Mouse (Mus musculus) G1E (cell line): ENCODE results near the gene Phf10. TPM values are rescaled to one million over a fixed set of nuclear protein-coding genes. Genes with fewer than 3 reads are reported as not detected.
"Not testable (repeated sequence)": the region's sequence is repeated elsewhere in the genome, so short reads cannot be mapped to it uniquely, and the experiment has no call there.

Source experiments
- ATAC-seq: 2 replicates; pipeline ENCODE4 v1.8.0; 2016; ENCODE audit warnings: mild to moderate bottlenecking; ENCODE audit not compliant: insufficient number of reproducible peaks, poor library complexity, low FRiP score, severe bottlenecking; ENCODE audit errors: extremely low read depth
- DNase-seq: peaks from one replicate; pipeline ENCODE4 v3.0.0; 2012; ENCODE audit warnings: low spot score
- H3K27me3 ChIP-seq: 2 replicates; pipeline ENCODE4 v1.6.1; 2012; ENCODE audit warnings: mild to moderate bottlenecking, low read length, inconsistent platforms; ENCODE audit not compliant: insufficient read depth
- H3K36me3 ChIP-seq: replicated peaks from 2 replicates; pipeline ENCODE3; 2012; ENCODE audit warnings: mild to moderate bottlenecking, inconsistent platforms
- H3K4me1 ChIP-seq: 2 replicates; pipeline ENCODE4 v1.6.1; 2012; ENCODE audit warnings: low read depth, low read length, inconsistent platforms, mixed read lengths; ENCODE audit not compliant: insufficient read depth
- H3K4me3 ChIP-seq: 2 replicates; pipeline ENCODE4 v1.5.1; 2012; ENCODE audit warnings: low read depth, mild to moderate bottlenecking, inconsistent platforms, low read length, moderate library complexity, mixed read lengths
- H3K9me3 ChIP-seq: replicated peaks from 2 replicates; pipeline ENCODE4 v1.6.1; 2012; ENCODE audit warnings: inconsistent platforms
- CTCF ChIP-seq: IDR thresholded peaks from 2 replicates; pipeline ENCODE4 v1.5.1; 2012; ENCODE audit warnings: low read depth, low read length, inconsistent platforms, mixed read lengths
- GATA1 ChIP-seq: IDR thresholded peaks from 2 replicates; pipeline ENCODE4 v1.6.1; 2012; ENCODE audit warnings: borderline replicate concordance, low read length, inconsistent platforms, mixed read lengths
- GATA2 ChIP-seq: IDR thresholded peaks from 2 replicates; pipeline ENCODE4 v1.6.1; 2012; ENCODE audit warnings: low read depth, low read length, inconsistent platforms, borderline replicate concordance
- POLR2AphosphoS5 ChIP-seq: IDR thresholded peaks from 2 replicates; pipeline ENCODE4 v1.6.1; 2012; ENCODE audit warnings: low read depth, low read length, inconsistent platforms; ENCODE audit not compliant: insufficient replicate concordance
- TAL1 ChIP-seq: conservative IDR thresholded peaks from 2 replicates; pipeline ENCODE4 v1.6.1; 2012; ENCODE audit warnings: low read depth, low read length, inconsistent platforms, mixed read lengths
- polyA plus RNA-seq: library from polyadenylated mRNA; stranded (reverse); fragments of >175 nt; gene quantifications from 2 replicates; pipeline ENCODE4 v1.2.3, GENCODE M21; 2012
- total RNA-seq, 2 experiments: library from RNA; stranded (forward) in 1 of 2; stranded (reverse) in 1 of 2; fragments of 200-1000 nt in 1 of 2; fragments of >200 nt in 1 of 2; fragmentation: Nextera tagmentation in 1 of 2; gene quantifications; 2 replicates each; pipeline ENCODE4 v1.2.3; 2014 to 2017

Phf10 gene
- total and polyA plus RNA-seq, 3 experiments: 124 to 239 (median 125) TPM

- no peak for DNase-seq
- Histone ChIP-seq H3K4me1 (no peaks in the 10 kb centered on the region), H3K36me3 (no peaks in the 10 kb centered on the region), H3K4me3 (no peak overlapping the region), H3K9me3 (no peaks in the 10 kb centered on the region), H3K27me3 (peaks cover 30% of the 10 kb centered on the region)
- no peak for TF ChIP-seq TAL1
- TF ChIP-seq GATA1: no peak
- peak; percentile 74 for TF ChIP-seq CTCF
- no peak for ATAC-seq
Observed at GRCm38 (mm10) chr17:14904637-14905265, 56.3 kb downstream of the Phf10 start.

- Histone ChIP-seq H3K4me1 (no peaks in the 10 kb centered on the region), H3K36me3 (no peaks in the 10 kb centered on the region), H3K4me3 (no peak overlapping the region), H3K9me3 (no peaks in the 10 kb centered on the region), H3K27me3 (peaks cover 29% of the 10 kb centered on the region)
- ATAC-seq (no peak), DNase-seq (no peak)
- TF ChIP-seq POLR2AphosphoS5: no peak
- no peak for TF ChIP-seq GATA1
- no peak for TF ChIP-seq CTCF
Observed at GRCm38 (mm10) chr17:14904206-14904605, 56.9 kb downstream of the Phf10 start.

GRCm38 (mm10) chr17:14903212-14903611 is 57.9 kb downstream of the Phf10 start:
- Histone ChIP-seq H3K4me3 (no peak overlapping the region), H3K36me3 (no peaks in the 10 kb centered on the region), H3K4me1 (no peaks in the 10 kb centered on the region), H3K9me3 (no peaks in the 10 kb centered on the region), H3K27me3 (peaks cover 30% of the 10 kb centered on the region)
- no peak for DNase-seq
- no peak for ATAC-seq
- TF ChIP-seq GATA2: no peak
- TF ChIP-seq POLR2AphosphoS5: no peak

- Histone ChIP-seq H3K4me3 (no peak overlapping the region), H3K9me3 (no peaks in the 10 kb centered on the region), H3K4me1 (no peaks in the 10 kb centered on the region), H3K36me3 (no peaks in the 10 kb centered on the region), H3K27me3 (peaks cover 18% of the 10 kb centered on the region)
- no peak for DNase-seq
- no peak for ATAC-seq
- TF ChIP-seq TAL1: no peak
- no peak for TF ChIP-seq GATA2
- TF ChIP-seq GATA1: no peak
- no peak for TF ChIP-seq CTCF
- TF ChIP-seq POLR2AphosphoS5: no peak
Observed at GRCm38 (mm10) chr17:14898972-14899371, 62.1 kb downstream of the Phf10 start.

- not testable (repeated sequence) for H3K36me3 ChIP-seq, H3K9me3 ChIP-seq, H3K4me3 ChIP-seq, H3K4me1 ChIP-seq, ATAC-seq, DNase-seq
- H3K27me3 ChIP-seq: peaks cover 21% of the 10 kb centered on the region
Observed at GRCm38 (mm10) chr17:14895058-14895457, 66.0 kb downstream of the Phf10 start.

Other genes with a start within 250 kb of the Phf10 start
- gene Wdr27, start 18.1 kb downstream of the Phf10 start, total RNA-seq (2014; fragmentation: Nextera tagmentation): 2.4 TPM in 1 of 2 replicates, not detected in the other
- 0.66 and 3.9 TPM in 2 replicates for gene Wdr27, start 18.1 kb downstream of the Phf10 start, total RNA-seq (2017)
- 1.7 and 1.9 TPM in 2 replicates for gene Wdr27, start 18.1 kb downstream of the Phf10 start, polyA plus RNA-seq
- 12.3 and 16.1 TPM in 2 replicates for gene 1600012H06Rik, start 18.1 kb downstream of the Phf10 start, total RNA-seq (2014; fragmentation: Nextera tagmentation)
- 18.7 and 19.7 TPM in 2 replicates for gene 1600012H06Rik, start 18.1 kb downstream of the Phf10 start, total RNA-seq (2017)
- gene 1600012H06Rik, start 18.1 kb downstream of the Phf10 start, polyA plus RNA-seq: 1.7 and 2.0 TPM in 2 replicates
- 31.6 and 36.9 TPM in 2 replicates for gene 9030025P20Rik, start 17.2 kb upstream of the Phf10 start, total RNA-seq (2014; fragmentation: Nextera tagmentation)
- gene 9030025P20Rik, start 17.2 kb upstream of the Phf10 start, total RNA-seq (2017): 30.4 and 33.3 TPM in 2 replicates
- 4.0 and 4.7 TPM in 2 replicates for gene 9030025P20Rik, start 17.2 kb upstream of the Phf10 start, polyA plus RNA-seq
- gene Gm3417, start 17.5 kb upstream of the Phf10 start, total RNA-seq (2014; fragmentation: Nextera tagmentation): 2.5 and 12.2 TPM in 2 replicates
- 0.27 and 2.4 TPM in 2 replicates for gene Gm3417, start 17.5 kb upstream of the Phf10 start, total RNA-seq (2017)
- gene Gm3417, start 17.5 kb upstream of the Phf10 start, polyA plus RNA-seq: 7.0 and 9.5 TPM in 2 replicates
- 10.3 and 12.2 TPM in 2 replicates for gene Gm3435, start 48.9 kb upstream of the Phf10 start, total RNA-seq (2014; fragmentation: Nextera tagmentation)
- 13.9 and 15.1 TPM in 2 replicates for gene Gm3435, start 48.9 kb upstream of the Phf10 start, total RNA-seq (2017)
- gene Gm3435, start 48.9 kb upstream of the Phf10 start, polyA plus RNA-seq: 0.41 and 1.3 TPM in 2 replicates
- 265 and 268 TPM in 2 replicates for gene Ermard, start 79.9 kb upstream of the Phf10 start, total RNA-seq (2014; fragmentation: Nextera tagmentation)
- 133 and 138 TPM in 2 replicates for gene Ermard, start 79.9 kb upstream of the Phf10 start, total RNA-seq (2017)
- 1.3 and 2.2 TPM in 2 replicates for gene Ermard, start 79.9 kb upstream of the Phf10 start, polyA plus RNA-seq
- gene Tcte3, start 80.2 kb upstream of the Phf10 start, total RNA-seq (2014; fragmentation: Nextera tagmentation): not detected in 2 replicates
- 1.7 and 4.2 TPM in 2 replicates for gene Tcte3, start 80.2 kb upstream of the Phf10 start, total RNA-seq (2017)
- 0.62 and 5.1 TPM in 2 replicates for gene Tcte3, start 80.2 kb upstream of the Phf10 start, polyA plus RNA-seq
- 49.1 and 59.8 TPM in 2 replicates for gene Gm3448, start 80.3 kb upstream of the Phf10 start, total RNA-seq (2014; fragmentation: Nextera tagmentation)
- gene Gm3448, start 80.3 kb upstream of the Phf10 start, total RNA-seq (2017): 24.9 and 31.0 TPM in 2 replicates
- 2.3 and 2.7 TPM in 2 replicates for gene Gm3448, start 80.3 kb upstream of the Phf10 start, polyA plus RNA-seq